Mouse (Mus musculus) cerebellum, postnatal 14 days (tissue): Measurements from ENCODE around the gene Anxa9.

Source experiments
- DNase-seq, 2 experiments: peaks; one replicate each; pipeline ENCODE4 v3.0.0; 2021; ENCODE audit warnings: mixed read lengths in 2 of 2

Anxa9 gene

GRCm38 (mm10) chr3:95282865-95283588 is 23.9 kb downstream of the Anxa9 start:
- peak; percentile 88 to 90 for DNase-seq

GRCm38 (mm10) chr3:95282381-95282864 is 24.6 kb downstream of the Anxa9 start:
- peak; percentile 32 to 61 for DNase-seq

DNA sequence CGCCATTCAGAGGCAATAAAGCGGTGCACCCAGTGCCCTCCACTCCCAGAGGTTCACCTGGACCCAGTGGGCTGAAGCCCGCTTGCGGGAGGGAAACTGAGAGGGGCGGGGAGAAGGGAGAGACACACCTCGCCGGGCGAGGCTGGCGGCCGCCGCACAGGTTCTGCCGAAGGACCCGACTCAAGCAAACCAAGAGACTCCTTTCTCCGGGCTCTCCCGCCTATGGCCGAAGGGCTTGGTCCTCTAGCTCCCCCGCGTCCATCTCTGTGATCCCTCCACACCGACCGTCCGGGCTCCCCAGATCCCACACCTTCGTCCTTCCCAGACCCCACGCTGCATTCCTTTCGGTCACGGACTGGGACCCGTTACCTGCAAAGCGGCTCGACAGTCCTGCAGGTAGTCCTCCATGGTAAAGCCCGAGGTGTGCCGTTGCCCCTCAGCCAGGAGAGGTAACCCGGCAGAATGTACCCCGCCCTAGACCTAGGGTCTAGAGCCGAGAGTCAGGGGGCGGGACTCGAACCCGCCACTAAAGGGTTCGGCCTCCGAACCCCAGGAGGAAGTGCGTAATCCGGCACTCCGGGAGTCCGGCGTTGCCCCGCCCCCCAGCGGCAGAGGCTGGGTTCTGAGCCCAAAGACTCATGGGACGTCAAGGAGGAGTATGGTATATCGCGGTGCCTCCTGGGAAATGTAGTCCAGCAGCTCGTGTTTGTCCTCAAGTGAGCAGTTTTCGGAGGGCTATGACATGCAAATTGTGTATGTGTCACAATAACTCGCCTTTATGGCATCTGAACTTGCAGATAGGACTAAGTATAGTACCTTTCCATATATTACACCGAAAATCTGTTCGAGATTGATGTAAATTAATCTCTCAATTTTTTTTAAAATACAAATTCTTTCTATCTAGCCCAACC is 25.5 kb downstream of the Anxa9 start, which contains the start of the genes Mindy1 and Prune1:
Mindy1 (plus strand) TSS at position 130 of the 911 bp plus-strand sequence.
Prune1 (minus strand) TSS at position 861 of the 911 bp plus-strand sequence.
- DNase-seq, result peak; percentile 99 to 100

- DNase-seq, result peak; percentile 45 to 58
Measured at GRCm38 (mm10) chr3:95280747-95281146, 26.2 kb downstream of the Anxa9 start.

DNA sequence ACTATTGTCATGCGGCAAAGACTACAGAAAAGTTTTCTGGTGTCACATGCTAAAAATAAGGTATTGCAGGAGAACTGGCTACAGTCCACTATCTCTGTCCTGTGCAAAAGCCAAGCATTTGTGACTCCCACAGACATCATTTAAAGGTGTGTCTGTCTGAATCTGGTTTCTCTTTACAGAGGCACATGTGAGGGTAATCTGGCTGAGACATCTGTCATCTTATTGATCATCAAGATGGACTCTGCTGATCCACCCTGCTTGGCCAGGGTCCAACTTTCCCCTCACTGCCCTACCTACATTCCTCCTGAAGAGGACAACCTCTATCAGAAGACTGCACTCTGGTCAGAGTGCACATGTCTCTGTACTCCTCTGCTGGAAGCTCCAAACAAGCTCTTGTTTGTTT is 29.8 kb downstream of the Anxa9 start:
- peak; percentile 42 to 44 for DNase-seq

DNA sequence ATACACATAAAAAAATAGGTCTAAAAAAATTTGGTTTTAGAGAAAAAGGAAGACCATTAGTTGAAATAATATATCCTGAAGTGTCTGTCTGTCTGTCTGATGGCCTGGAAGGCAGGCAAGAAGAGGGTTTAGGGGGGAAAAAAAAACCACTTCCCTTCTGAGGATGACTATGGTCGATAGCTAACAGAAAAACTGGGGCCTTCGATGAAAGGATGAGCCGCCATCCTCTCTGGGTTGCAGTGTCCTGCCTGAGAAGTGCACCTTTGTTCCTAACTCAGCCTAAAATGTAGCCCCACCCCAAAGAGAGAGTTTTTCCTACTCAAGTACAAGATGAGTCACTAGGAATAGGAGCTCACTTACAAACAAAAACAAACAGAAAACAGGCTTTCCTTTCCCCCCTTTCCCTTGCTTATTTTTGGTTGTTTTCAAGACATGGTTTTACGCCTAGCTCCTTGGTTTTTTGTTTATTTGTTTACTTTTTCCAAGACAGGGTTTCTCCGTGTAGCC is 30.5 kb downstream of the Anxa9 start:
- no peak for DNase-seq

- no peak for DNase-seq
Measured at GRCm38 (mm10) chr3:95275161-95275560, 31.8 kb downstream of the Anxa9 start.

DNA sequence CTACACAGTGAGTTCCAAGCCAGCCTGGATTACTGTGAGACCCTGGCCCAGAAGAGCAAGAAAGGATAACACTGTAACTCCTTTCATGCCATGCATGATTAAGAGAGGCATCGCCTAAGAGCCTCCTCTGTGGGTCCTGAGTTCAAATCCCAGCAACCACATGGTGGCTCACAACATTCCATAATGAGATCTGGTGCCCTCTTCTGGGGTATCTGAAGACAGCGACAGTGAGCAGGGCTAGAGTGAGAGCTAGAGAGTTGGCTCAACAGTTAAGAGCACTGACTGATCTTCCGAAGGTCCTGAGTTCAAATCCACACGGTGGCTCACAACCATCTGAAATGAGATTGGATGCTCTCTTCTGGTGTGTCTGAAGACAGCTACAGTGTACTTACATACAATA is 32.5 kb downstream of the Anxa9 start:
- no peak for DNase-seq

- peak; percentile 90 to 92 for DNase-seq
Measured at GRCm38 (mm10) chr3:95273471-95273870, 33.5 kb downstream of the Anxa9 start.

- DNase-seq, result no peak
Measured at GRCm38 (mm10) chr3:95270766-95271364, 36.1 kb downstream of the Anxa9 start.

DNA sequence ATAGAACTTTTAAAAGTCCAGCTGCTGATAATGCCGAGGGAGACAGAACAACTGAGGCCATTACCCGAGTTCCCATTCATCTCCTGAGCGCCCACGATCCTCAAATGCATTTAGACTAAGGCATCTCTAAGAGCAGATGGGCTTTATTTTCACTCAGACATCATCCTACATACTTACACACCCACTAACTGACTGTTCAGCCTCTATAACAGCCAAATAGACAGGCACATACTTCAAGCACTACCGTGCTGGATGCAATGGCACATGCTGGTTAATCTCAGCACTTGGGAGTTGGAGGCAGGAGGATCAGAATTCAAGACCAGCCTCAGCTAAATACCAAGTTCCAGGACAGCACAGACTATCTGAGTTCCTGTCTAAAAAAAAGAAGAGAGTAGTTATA is 37.2 kb downstream of the Anxa9 start:
- no peak for DNase-seq

DNA sequence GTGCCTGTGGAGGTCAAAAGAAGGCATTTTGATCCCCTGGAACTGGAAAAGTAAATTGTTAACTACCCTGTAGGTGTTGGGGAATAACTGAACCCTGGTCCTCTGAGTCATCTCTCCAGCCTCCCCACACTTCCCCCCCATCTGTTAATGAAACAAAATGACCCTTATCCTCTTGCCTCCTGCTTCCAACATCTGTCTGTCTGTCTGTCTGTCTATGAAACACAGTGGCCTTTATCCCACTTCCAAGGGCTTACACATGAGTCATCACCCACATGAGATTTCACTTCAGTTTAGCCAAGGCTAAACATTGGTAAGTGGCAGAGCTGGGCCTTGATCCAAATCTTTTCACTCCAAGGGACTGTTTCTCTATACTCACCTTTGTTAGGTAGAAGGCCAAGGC is 39.1 kb downstream of the Anxa9 start:
- DNase-seq, result no peak

DNA sequence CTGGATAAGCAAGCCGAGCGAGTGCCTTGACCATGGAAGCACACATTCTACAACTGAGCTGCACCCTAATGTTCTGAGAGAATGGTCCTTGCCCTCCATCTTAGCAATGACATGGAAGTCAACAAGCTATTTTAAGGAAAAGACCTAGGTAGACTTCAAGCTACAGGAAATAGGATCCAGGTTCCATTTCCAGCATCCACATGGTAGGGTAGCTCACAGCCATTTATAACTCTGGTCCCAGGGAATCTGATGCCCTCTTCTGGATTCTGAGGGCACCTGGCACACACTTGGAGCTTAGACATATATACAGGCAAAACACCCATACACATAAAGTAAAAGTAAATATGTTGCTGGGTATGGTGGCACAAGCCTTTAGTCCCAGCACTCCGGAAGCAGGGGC is 40.9 kb downstream of the Anxa9 start:
- no peak for DNase-seq

DNA sequence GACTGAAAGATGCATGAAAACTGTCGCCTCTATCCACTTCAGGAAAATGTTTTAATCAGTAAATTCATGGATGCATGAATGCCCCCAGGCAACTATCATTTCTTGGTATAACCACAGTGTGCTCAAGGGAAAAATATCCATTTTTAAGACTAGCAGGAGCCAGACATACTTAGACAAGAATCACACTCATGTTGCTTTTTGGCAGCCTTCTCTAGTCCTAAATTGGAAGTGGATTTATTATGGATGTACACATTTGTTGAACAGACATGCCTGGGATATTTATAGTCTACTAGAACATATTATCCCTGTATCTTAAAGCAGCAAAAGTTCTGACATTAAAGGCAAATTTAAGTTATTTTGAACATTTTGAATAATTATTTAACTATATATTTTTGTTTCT is 42.3 kb downstream of the Anxa9 start:
- no peak for DNase-seq

DNA sequence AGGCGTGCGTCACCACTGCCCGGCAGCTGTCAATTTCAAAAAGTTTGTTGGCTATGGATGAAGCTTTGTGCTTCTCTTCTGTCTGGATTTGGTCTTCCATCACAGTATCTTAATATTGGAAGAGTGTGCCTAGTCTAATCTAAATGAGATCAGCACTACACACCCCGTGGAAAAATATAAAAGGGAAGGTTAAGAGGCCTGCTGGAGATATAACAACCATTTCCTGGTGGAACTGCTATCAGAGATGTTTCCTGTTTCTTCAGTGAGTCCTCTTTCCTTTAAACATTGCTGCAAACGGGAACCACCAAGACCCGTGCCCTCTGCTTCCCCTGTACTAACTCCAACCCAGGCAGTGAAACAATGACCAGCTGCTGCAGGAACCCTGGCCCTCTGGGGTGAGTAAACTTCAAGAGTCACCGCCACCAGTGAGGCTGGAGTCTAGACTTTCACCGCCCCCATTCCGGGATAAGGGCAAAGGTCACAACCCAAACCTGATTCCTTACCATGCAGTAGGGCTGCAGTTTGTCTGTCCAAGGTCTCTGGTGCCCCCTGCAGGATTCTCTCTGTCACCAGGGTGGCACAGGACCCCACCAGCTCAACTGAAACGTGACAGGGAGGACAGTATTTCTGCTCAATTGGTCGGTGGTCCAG is 43.8 kb downstream of the Anxa9 start:
- DNase-seq, result peak; percentile 70 to 76

GRCm38 (mm10) chr3:95261975-95262374 is 45.0 kb downstream of the Anxa9 start:
- no peak for DNase-seq

GRCm38 (mm10) chr3:95256931-95257330 is 50.0 kb downstream of the Anxa9 start:
- no peak for DNase-seq

DNA sequence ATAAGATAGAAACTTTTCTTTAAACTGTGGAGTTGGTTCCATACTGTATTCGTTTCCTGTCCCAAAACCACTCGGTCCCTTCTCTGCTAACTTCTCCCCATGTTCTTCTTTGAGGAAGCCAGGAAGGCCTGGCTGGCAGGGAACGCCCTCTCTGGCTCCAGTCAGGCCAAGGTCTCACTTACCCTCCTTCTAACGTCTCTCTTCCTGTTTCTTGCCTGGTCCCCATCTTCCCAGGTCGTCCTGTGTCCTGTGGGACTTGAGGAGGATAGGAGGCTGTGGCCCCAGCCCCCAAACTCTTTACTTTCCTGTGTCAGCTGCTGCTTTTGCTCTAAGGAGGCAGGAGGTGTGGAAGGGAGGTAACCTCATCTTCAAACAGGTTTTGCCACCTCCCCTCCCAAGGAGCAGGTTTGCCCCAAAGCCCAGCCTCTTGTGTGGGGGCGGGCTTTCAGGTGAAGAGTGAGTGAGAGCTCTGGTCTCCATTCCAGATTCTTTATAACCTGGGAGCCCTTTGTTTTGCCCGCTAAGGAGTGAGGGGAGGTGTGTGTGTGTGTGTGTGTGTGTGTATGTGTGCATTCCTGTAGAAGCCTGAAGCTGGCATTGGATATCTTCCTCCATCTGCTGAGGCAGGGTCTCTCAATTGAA is 56.1 kb downstream of the Anxa9 start, which contains the start of gene Bnipl:
Bnipl (minus strand) TSS at position 411 of the 642 bp plus-strand sequence.
- no peak for DNase-seq

GRCm38 (mm10) chr3:95250361-95250760 is 56.6 kb downstream of the Anxa9 start:
- DNase-seq, result peak; percentile 70 to 82

DNA sequence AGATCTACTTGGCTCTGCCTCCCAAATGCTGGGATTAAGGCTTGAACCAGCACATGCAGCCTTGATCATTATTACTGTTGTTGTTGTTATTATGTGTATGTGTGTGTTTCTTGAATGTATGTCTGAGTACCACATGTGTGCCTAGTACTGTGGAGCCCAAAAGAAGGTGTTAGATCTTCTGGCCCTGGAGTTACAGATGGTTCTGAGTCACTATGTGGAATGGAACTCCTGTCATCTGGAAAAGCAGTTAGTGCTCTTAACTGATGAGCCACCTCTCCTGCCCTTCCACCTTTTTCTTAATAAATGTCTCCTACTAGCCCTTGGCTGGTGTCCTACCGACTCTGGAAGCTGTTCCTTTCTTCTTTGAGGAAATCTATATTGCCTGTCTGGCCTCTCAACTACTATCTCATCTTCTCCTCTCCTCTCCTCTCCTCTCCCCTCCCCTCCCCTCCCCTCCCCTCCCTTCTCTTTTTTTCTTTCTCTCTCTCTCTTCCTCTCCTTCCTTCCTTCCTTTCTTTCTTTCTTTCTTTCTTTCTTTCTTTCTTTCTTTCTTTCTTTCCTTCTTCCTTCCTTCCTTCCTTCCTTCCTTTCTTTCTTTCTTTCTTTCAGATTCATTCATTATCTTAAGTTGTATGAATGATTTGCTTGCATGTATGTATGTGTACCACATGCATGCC is 59.2 kb downstream of the Anxa9 start:
- DNase-seq, result no peak
